In the genomic region with DNA sequence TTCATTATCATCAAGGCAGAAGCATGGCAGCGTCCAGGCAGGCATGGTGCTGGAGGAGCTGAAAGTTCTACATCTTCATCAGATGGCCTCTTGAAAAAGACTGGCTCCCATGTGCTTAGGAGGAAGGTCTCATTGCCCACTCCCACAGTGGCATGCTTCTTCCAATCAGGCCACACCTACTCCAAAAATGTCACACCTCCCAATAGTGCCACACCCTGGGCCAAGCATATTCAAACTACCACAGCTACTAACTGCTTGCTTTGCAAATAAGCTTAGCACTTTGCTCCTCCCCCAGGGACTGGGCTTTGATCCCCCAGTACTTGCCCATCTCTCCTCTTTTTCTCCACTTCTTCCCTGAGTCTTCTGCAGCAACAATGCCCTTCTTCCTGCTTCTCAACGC, we compare ENCODE assay signal across 22 mouse cellular contexts.
"Had no signal": no experiment of that assay in that cellular context is flagged by ENCODE, and none has a peak within 500 bp of the region (broad histone marks: within the 10 kb centered on the region; RNA-seq: fewer than 3 reads in every experiment).

No protein-coding gene starts in this region.

- DNase-seq: gastrocnemius, postnatal 14 days; gastrocnemius, postnatal 36 days; heart, postnatal 4 days; kidney, adult 11 months; kidney, adult 2 months; kidney, adult 9 months; kidney, postnatal 14 days; kidney, postnatal 36 days had no signal

- H3K36me3 ChIP-seq: heart, embryonic 10.5 days; heart, embryonic 12.5 days; hindbrain, embryonic 10.5 days; hindbrain, embryonic 12.5 days; intestine, embryonic 15.5 days; kidney, embryonic 15.5 days; limb, embryonic 13.5 days; limb, embryonic 15.5 days; liver, embryonic 12.5 days had no signal

- ATAC-seq: hindbrain, embryonic 16.5 days; inflammation-experienced regulatory T-cells, adult 6 months; intestine, embryonic 15.5 days; liver, embryonic 12.5 days had no signal

- H3K4me1 ChIP-seq: heart, embryonic 10.5 days; heart, embryonic 12.5 days; hindbrain, embryonic 10.5 days; hindbrain, embryonic 12.5 days; intestine, embryonic 15.5 days; kidney, embryonic 15.5 days; limb, embryonic 13.5 days; limb, embryonic 15.5 days; liver, embryonic 12.5 days had no signal

- H3K4me3 ChIP-seq: heart, embryonic 10.5 days; heart, embryonic 12.5 days; hindbrain, embryonic 10.5 days; hindbrain, embryonic 12.5 days; intestine, embryonic 15.5 days; kidney, embryonic 15.5 days; limb, embryonic 13.5 days; limb, embryonic 15.5 days; liver, embryonic 12.5 days had no signal

- H3K27me3 ChIP-seq: heart, embryonic 12.5 days; hindbrain, embryonic 12.5 days; intestine, embryonic 15.5 days; kidney, embryonic 15.5 days; limb, embryonic 13.5 days; limb, embryonic 15.5 days; liver, embryonic 12.5 days had no signal

- H3K9me3 ChIP-seq: heart, embryonic 10.5 days; heart, embryonic 12.5 days; hindbrain, embryonic 10.5 days; hindbrain, embryonic 12.5 days; intestine, embryonic 15.5 days; kidney, embryonic 15.5 days; limb, embryonic 13.5 days; limb, embryonic 15.5 days; liver, embryonic 12.5 days had no signal

- H3K9ac ChIP-seq: heart, embryonic 12.5 days; hindbrain, embryonic 12.5 days; hindbrain, embryonic 14.5 days; intestine, embryonic 15.5 days; kidney, embryonic 15.5 days; limb, embryonic 13.5 days; limb, embryonic 15.5 days; liver, embryonic 12.5 days; liver, embryonic 14.5 days had no signal

- H3K27ac ChIP-seq: heart, embryonic 10.5 days; hindbrain, embryonic 10.5 days; hindbrain, embryonic 12.5 days; hindbrain, embryonic 14.5 days; intestine, embryonic 15.5 days; kidney, embryonic 15.5 days; kidney, postnatal 0 days; limb, embryonic 13.5 days; limb, embryonic 15.5 days; liver, embryonic 12.5 days; liver, embryonic 14.5 days had no signal

- H3K4me2 ChIP-seq: heart, embryonic 12.5 days; hindbrain, embryonic 12.5 days; hindbrain, embryonic 14.5 days; intestine, embryonic 15.5 days; kidney, embryonic 15.5 days; limb, embryonic 13.5 days; limb, embryonic 15.5 days; liver, embryonic 12.5 days had no signal
